Mouse (Mus musculus): ENCODE measurements at regions not wholly inside any gene's neighbourhood (a gene's known extent, or its start where the extent isn't known, plus 50 kb on each side); places are given as distances from the start of the nearest gene placed in this dataset.

GRCm38 (mm10) chr1:177616335-177617239 is 113.0 kb upstream of the 1700016C15Rik start:
- no peak for TF ChIP-seq GABPA (IDR thresholded peaks at IDR 0.05; ENCODE audit: insufficient replicate concordance, low read depth, low read length)
- TF ChIP-seq MXI1 (IDR thresholded peaks at IDR 0.05; ENCODE audit: low read depth, low read length) = no peak
- no peak for TF ChIP-seq CTCF (conservative IDR thresholded peaks at IDR 0.05 in 1 of 2, IDR thresholded peaks at IDR 0.05 in 1 of 2; ENCODE audit: low read depth in 2 of 2, low read length in 2 of 2)
- TF ChIP-seq USF1 (IDR thresholded peaks at IDR 0.05; ENCODE audit: low read depth, low read length) = no peak

Measured in CH12.LX (cell line).